Mouse (Mus musculus) midbrain, embryonic 11.5 days (tissue): ENCODE measurements around the gene Adam8. TPM values are rescaled to one million over a fixed set of nuclear protein-coding genes. Genes with fewer than 3 reads are reported as not detected.

Experiments used
- ATAC-seq: fragments of 200-750 bp; cut with Nextera tagmentation; 2 replicates; pipeline ENCODE4 v1.8.0; 2017; ENCODE audit warnings: moderate TSS enrichment, moderate library complexity; ENCODE audit not compliant: low FRiP score
- DNase-seq: peaks from one replicate; pipeline ENCODE4 v3.0.0; 2015; ENCODE audit warnings: low spot score; ENCODE audit errors: missing footprints
- H3K27ac ChIP-seq: fragments of 300-500 bp; sonication (generic); 2 replicates; pipeline ENCODE4 v1.5.1; 2014; ENCODE audit warnings: low read depth, low read length
- H3K27me3 ChIP-seq: fragments of 300-500 bp; sonication (generic); 2 replicates; pipeline ENCODE4 v1.6.1; 2014; ENCODE audit warnings: mild to moderate bottlenecking, low read length, moderate library complexity, mixed read lengths; ENCODE audit not compliant: control insufficient read depth, insufficient read depth
- H3K36me3 ChIP-seq: fragments of 300-500 bp; sonication (generic); 2 replicates; pipeline ENCODE4 v1.6.1; 2014; ENCODE audit warnings: mild to moderate bottlenecking, low read length, moderate library complexity, mixed read lengths; ENCODE audit not compliant: control insufficient read depth, insufficient read depth
- H3K4me1 ChIP-seq: fragments of 300-500 bp; sonication (generic); 2 replicates; pipeline ENCODE4 v1.6.1; 2014; ENCODE audit warnings: low read length; ENCODE audit not compliant: control insufficient read depth, insufficient read depth
- H3K4me2 ChIP-seq: fragments of 300-500 bp; sonication (generic); 2 replicates; pipeline ENCODE4 v1.6.1; 2014; ENCODE audit warnings: mild to moderate bottlenecking, moderate library complexity
- H3K4me3 ChIP-seq: fragments of 300-500 bp; sonication (generic); 2 replicates; pipeline ENCODE4 v1.5.1; 2014; ENCODE audit warnings: low read depth, low read length
- H3K9ac ChIP-seq: fragments of 300-500 bp; sonication (generic); 2 replicates; pipeline ENCODE4 v1.6.1; 2014; ENCODE audit warnings: low read length
- H3K9me3 ChIP-seq: fragments of 300-500 bp; sonication (generic); 2 replicates; pipeline ENCODE4 v1.6.1; 2016; ENCODE audit warnings: low read length; ENCODE audit not compliant: control insufficient read depth
- WGBS: fragments of 180-500 bp; shearing (Covaris S2); extraction: QIAGEN DNeasy Blood & Tissue Kit; methylation state at CpG from one replicate; pipeline ENCODE4 v1.1.7; 2014; 5-methylcytosine and 5-hydroxymethylcytosine counted together
- polyA plus RNA-seq: library from polyadenylated mRNA; unstranded; fragments of >200 nt; fragmentation: Nextera tagmentation; extraction: Ambion mirVana; gene quantifications from 2 replicates; pipeline ENCODE4 v1.2.1, GENCODE M21; 2014

Gene Adam8
- polyA plus RNA-seq, 1 experiment from 2014 or later, result 1.8 TPM

DNA sequence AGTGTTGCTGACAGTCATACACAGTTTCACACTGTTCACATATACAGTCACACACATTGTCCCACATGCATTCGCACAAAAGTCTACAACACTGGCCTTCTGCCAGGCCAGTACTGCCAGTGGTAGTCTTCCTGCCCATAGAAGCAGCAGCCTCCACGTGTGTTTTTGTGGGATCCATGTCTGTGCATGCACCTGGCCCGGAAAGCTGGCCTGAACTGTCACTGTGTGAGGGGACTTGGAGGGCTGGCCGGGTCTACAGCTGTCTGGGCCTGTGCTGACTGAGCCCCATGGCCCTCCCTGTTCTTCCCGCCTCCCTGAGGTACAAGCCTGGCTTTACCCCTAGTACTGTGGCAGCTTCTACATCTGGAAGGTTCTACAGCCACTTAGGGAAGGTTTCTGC, 21.4 kb downstream of the Adam8 start:
- Histone ChIP-seq H3K4me1 (no peaks in the 10 kb centered on the region), H3K4me2 (no peak overlapping the region), H3K9me3 (no peaks in the 10 kb centered on the region), H3K9ac (no peak overlapping the region), H3K36me3 (no peaks in the 10 kb centered on the region), H3K27me3 (peaks cover 2% of the 10 kb centered on the region; the same call in 1 of the 2 replicates), H3K27ac (no peak overlapping the region), H3K4me3 (no peak overlapping the region)
- no peak for ATAC-seq
- peak; percentile 73 for DNase-seq
- 82% methylated on average over 5 of the region's 5 CpGs for WGBS

- H3K27ac ChIP-seq, result no peak overlapping the region
- ATAC-seq, result no peak
- DNase-seq, result peak; percentile 60
- no peak overlapping the region for H3K4me2 ChIP-seq
- no peaks in the 10 kb centered on the region for H3K4me1 ChIP-seq
- H3K9me3 ChIP-seq, result no peaks in the 10 kb centered on the region
- peaks cover 2% of the 10 kb centered on the region; the same call in 1 of the 2 replicates for H3K27me3 ChIP-seq
- 86% methylated on average over 10 of the region's 10 CpGs for WGBS
- no peak overlapping the region for H3K9ac ChIP-seq
- H3K4me3 ChIP-seq, result no peak overlapping the region
- H3K36me3 ChIP-seq, result no peaks in the 10 kb centered on the region
Measured at GRCm38 (mm10) chr7:139970216-139970919, 22.0 kb downstream of the Adam8 start.

DNA sequence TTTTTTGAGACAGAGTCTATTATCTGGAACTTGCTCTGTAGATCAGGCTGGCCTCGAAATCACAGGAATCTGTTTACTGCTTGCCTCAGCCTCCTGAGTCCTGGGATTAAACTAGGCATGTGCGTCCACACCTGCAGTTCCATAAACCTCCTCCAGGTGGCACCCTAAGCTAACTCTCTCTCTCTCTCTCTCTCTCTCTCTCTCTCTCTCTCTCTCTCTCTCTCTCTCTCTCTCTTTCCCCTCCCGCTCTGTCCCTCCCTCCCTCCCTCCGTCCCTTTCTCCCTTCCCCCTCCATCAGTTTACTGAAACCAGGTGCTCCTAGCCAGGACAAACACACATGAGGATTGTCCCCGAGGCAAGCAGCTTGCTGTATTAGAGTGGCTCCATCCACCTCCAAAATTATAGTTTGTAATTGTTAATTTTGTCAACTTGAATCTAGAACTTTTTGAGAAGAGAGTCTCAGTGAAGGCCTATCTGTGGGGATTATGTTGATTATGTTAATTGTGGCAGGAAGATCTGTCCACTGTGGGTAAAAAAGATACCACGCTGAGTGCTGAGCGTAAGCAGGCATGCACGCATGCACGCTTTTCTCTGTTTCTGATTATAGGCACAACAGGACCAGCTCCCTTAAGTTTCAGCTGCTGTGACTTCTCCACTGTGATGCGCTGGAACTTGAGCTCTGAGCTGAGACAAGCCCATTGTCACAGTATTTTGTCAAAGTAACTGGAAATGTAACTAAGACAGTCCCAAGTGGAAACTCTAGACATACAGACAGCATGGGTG, 22.8 kb downstream of the Adam8 start:
- H3K36me3 ChIP-seq, result no peaks in the 10 kb centered on the region
- DNase-seq, result peak; percentile 99
- peaks cover 2% of the 10 kb centered on the region; the same call in 1 of the 2 replicates for H3K27me3 ChIP-seq
- H3K27ac ChIP-seq, result no peak overlapping the region
- no peak overlapping the region for H3K4me3 ChIP-seq
- peak; percentile 64; the same call in 1 of the 2 replicates for ATAC-seq
- no peaks in the 10 kb centered on the region for H3K4me1 ChIP-seq
- no peaks in the 10 kb centered on the region for H3K9me3 ChIP-seq
- no peak overlapping the region for H3K4me2 ChIP-seq
- H3K9ac ChIP-seq, result no peak overlapping the region
- WGBS, result 34% methylated on average over 10 of the region's 10 CpGs

GRCm38 (mm10) chr7:139968428-139968827, 23.9 kb downstream of the Adam8 start:
- Histone ChIP-seq H3K4me3 (no peak overlapping the region), H3K9me3 (no peaks in the 10 kb centered on the region), H3K9ac (no peak overlapping the region), H3K36me3 (no peaks in the 10 kb centered on the region), H3K27me3 (peaks cover 2% of the 10 kb centered on the region; the same call in 1 of the 2 replicates), H3K27ac (no peak overlapping the region), H3K4me1 (no peaks in the 10 kb centered on the region), H3K4me2 (no peak overlapping the region)
- 57% methylated on average over 5 of the region's 5 CpGs for WGBS
- peak; percentile 61 for DNase-seq
- no peak for ATAC-seq

- H3K27ac ChIP-seq, result no peak overlapping the region
- H3K9me3 ChIP-seq, result no peaks in the 10 kb centered on the region
- no peaks in the 10 kb centered on the region for H3K4me1 ChIP-seq
- H3K27me3 ChIP-seq, result peaks cover 2% of the 10 kb centered on the region; the same call in 1 of the 2 replicates
- no peak overlapping the region for H3K4me3 ChIP-seq
- H3K4me2 ChIP-seq, result no peak overlapping the region
- ATAC-seq, result no peak
- peak; percentile 80 for DNase-seq
- no peaks in the 10 kb centered on the region for H3K36me3 ChIP-seq
- 7% methylated on average over 4 of the region's 4 CpGs for WGBS
- no peak overlapping the region for H3K9ac ChIP-seq
Measured at GRCm38 (mm10) chr7:139967175-139967574, 25.2 kb downstream of the Adam8 start.

- ATAC-seq, result no peak
- DNase-seq, result peak; percentile 35
- Histone ChIP-seq H3K36me3 (no peaks in the 10 kb centered on the region), H3K4me3 (no peak overlapping the region), H3K4me1 (no peaks in the 10 kb centered on the region), H3K9me3 (no peaks in the 10 kb centered on the region), H3K27ac (no peak overlapping the region), H3K9ac (no peak overlapping the region), H3K27me3 (0 out of 2 replicates have a peak, but pooled peaks cover 2% of the 10 kb centered on the region), H3K4me2 (no peak overlapping the region)
- WGBS, result 70% methylated on average over 4 of the region's 4 CpGs
Measured at GRCm38 (mm10) chr7:139963814-139964213, 28.5 kb downstream of the Adam8 start.

GRCm38 (mm10) chr7:139961141-139961540, 31.2 kb downstream of the Adam8 start:
- H3K27me3 ChIP-seq, result no peaks in the 10 kb centered on the region
- no peaks in the 10 kb centered on the region for H3K4me1 ChIP-seq
- H3K36me3 ChIP-seq, result no peaks in the 10 kb centered on the region
- ATAC-seq (no peak), DNase-seq (no peak)
- H3K9me3 ChIP-seq, result no peaks in the 10 kb centered on the region
- no peak overlapping the region for H3K4me3 ChIP-seq
- H3K9ac ChIP-seq, result no peak overlapping the region
- no peak overlapping the region for H3K27ac ChIP-seq
- WGBS, result 85% methylated on average over 10 of the region's 10 CpGs
- H3K4me2 ChIP-seq, result no peak overlapping the region

GRCm38 (mm10) chr7:139957958-139958357, 34.4 kb downstream of the Adam8 start:
- no peak for DNase-seq
- Histone ChIP-seq H3K9me3 (no peaks in the 10 kb centered on the region), H3K27ac (no peak overlapping the region), H3K27me3 (no peaks in the 10 kb centered on the region), H3K4me3 (no peak overlapping the region), H3K36me3 (no peaks in the 10 kb centered on the region), H3K4me2 (no peak overlapping the region), H3K4me1 (no peaks in the 10 kb centered on the region), H3K9ac (no peak overlapping the region)
- ATAC-seq, result no peak
- 43% methylated on average over 11 of the region's 11 CpGs for WGBS

DNA sequence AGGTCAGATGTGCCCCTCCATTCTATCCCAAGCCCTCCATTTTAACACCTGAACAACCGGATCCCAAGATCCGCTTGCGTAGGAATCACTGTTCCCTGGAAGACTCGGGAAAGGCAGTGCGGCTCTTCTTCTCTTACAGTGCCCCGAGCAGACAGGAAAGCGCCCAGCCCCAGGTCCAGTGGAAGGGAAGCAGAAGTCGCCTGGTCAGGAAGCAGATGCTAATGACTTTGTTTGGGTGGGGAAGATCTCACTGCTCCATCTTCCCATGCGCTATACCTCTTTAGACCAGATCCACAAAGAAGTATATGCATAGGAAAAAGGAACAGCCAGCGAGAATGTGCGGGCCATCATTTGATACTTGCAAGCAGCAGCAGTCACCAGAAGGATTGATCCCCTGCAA, 34.9 kb downstream of the Adam8 start:
- H3K36me3 ChIP-seq, result no peaks in the 10 kb centered on the region
- no peak overlapping the region for H3K4me2 ChIP-seq
- no peak overlapping the region for H3K27ac ChIP-seq
- H3K9ac ChIP-seq, result no peak overlapping the region
- ATAC-seq (no peak), DNase-seq (no peak)
- whole genome bisulfite sequencing, result 63% methylated on average over 11 of the region's 11 CpGs
- H3K9me3 ChIP-seq, result no peaks in the 10 kb centered on the region
- no peaks in the 10 kb centered on the region for H3K4me1 ChIP-seq
- H3K27me3 ChIP-seq, result no peaks in the 10 kb centered on the region
- H3K4me3 ChIP-seq, result no peak overlapping the region
